Mouse (Mus musculus) large intestine, adult 2 months (tissue): ENCODE results near the gene Aprt. TPM values are rescaled to one million over a fixed set of nuclear protein-coding genes. Genes with fewer than 3 reads are reported as not detected.

Source experiments
- DNase-seq: peaks from one replicate; pipeline ENCODE4 v3.0.0-alpha.2; 2012; ENCODE audit warnings: low read depth, low spot score
- WGBS: fragments of 180-500 bp; shearing (Covaris S2); methylation state at CpG from one replicate; pipeline ENCODE4 v1.1.7; 2018; 5-methylcytosine and 5-hydroxymethylcytosine counted together
- polyA plus RNA-seq: library from polyadenylated mRNA; depleted of rRNA; stranded (reverse); fragments of >200 nt; gene quantifications from 2 replicates; pipeline ENCODE4 v1.2.3, GENCODE M21; 2012; rRNA removed

The Aprt gene
- polyA plus RNA-seq, 1 experiment: 318 TPM

- WGBS: 68% methylated on average over 7 of the region's 7 CpGs
- no peak for DNase-seq
Measured at GRCm38 (mm10) chr8:122546066-122546755, 30.5 kb downstream of the Aprt start.

- DNase-seq: no peak
- WGBS: 88% methylated on average over 8 of the region's 8 CpGs
Measured at GRCm38 (mm10) chr8:122544138-122544537, 32.6 kb downstream of the Aprt start.

GRCm38 (mm10) chr8:122538310-122539076 lies 38.2 kb downstream of the Aprt start:
- 88% methylated on average over 9 of the region's 9 CpGs for WGBS
- no peak for DNase-seq

- 74% methylated on average over 2 of the region's 2 CpGs for WGBS
- DNase-seq: no peak
Measured at GRCm38 (mm10) chr8:122537812-122538211, 38.9 kb downstream of the Aprt start.

GRCm38 (mm10) chr8:122537033-122537432 lies 39.7 kb downstream of the Aprt start:
- DNase-seq: no peak
- WGBS: 17% methylated on average over 6 of the region's 6 CpGs

GRCm38 (mm10) chr8:122531312-122531711 lies 45.4 kb downstream of the Aprt start:
- no peak for DNase-seq
- 67% methylated on average over 8 of the region's 8 CpGs for WGBS

GRCm38 (mm10) chr8:122529159-122529558 lies 47.5 kb downstream of the Aprt start:
- WGBS: 74% methylated on average over 4 of the region's 4 CpGs
- no peak for DNase-seq

- no peak for DNase-seq
- WGBS: 95% methylated on average over 3 of the region's 3 CpGs
Measured at GRCm38 (mm10) chr8:122527937-122528336, 48.8 kb downstream of the Aprt start.

GRCm38 (mm10) chr8:122526526-122527170 lies 50.1 kb downstream of the Aprt start:
- WGBS: 66% methylated on average over 7 of the region's 7 CpGs
- no peak for DNase-seq

GRCm38 (mm10) chr8:122526084-122526483 lies 50.6 kb downstream of the Aprt start:
- WGBS: 64% methylated on average over 3 of the region's 3 CpGs
- no peak for DNase-seq

- DNase-seq: no peak
- 76% methylated on average over 6 of the region's 6 CpGs for WGBS
Measured at GRCm38 (mm10) chr8:122525004-122525403, 51.7 kb downstream of the Aprt start.

Other genes starting within 250 kb of the Aprt start
- not detected in 2 replicates for gene Trhr2, start 216.2 kb downstream of the Aprt start, polyA plus RNA-seq
- gene Zc3h18, start 200.3 kb downstream of the Aprt start, polyA plus RNA-seq: 18.6 and 29.6 TPM in 2 replicates
- gene Il17c, start 154.9 kb downstream of the Aprt start, polyA plus RNA-seq: 0.21 and 0.41 TPM in 2 replicates
- 240 and 254 TPM in 2 replicates for gene Cyba, start 144.0 kb downstream of the Aprt start, polyA plus RNA-seq
- gene Mvd, start 133.5 kb downstream of the Aprt start, polyA plus RNA-seq: 45.0 and 54.8 TPM in 2 replicates
- 1.4 and 1.6 TPM in 2 replicates for gene Snai3, start 116.2 kb downstream of the Aprt start, polyA plus RNA-seq
- 49.6 and 52.5 TPM in 2 replicates for gene Rnf166, start 100.8 kb downstream of the Aprt start, polyA plus RNA-seq
- gene Ctu2, start 100.8 kb downstream of the Aprt start, polyA plus RNA-seq: 20.8 and 27.6 TPM in 2 replicates
- gene Piezo1, start 25.6 kb downstream of the Aprt start, polyA plus RNA-seq: 35.4 and 38.3 TPM in 2 replicates
- gene Cdt1, start 8.9 kb downstream of the Aprt start, polyA plus RNA-seq: 42.7 and 43.0 TPM in 2 replicates
- 19.1 and 24.5 TPM in 2 replicates for gene Galns, start 34.6 kb upstream of the Aprt start, polyA plus RNA-seq
- 165 and 169 TPM in 2 replicates for gene Trappc2l, start 34.7 kb upstream of the Aprt start, polyA plus RNA-seq
- gene Pabpn1l, start 45.8 kb upstream of the Aprt start, polyA plus RNA-seq: 0.07 and 0.10 TPM in 2 replicates
- gene Cbfa2t3, start 122.2 kb upstream of the Aprt start, polyA plus RNA-seq: 5.7 and 6.3 TPM in 2 replicates
- 30.5 and 34.6 TPM in 2 replicates for gene Acsf3, start 198.6 kb upstream of the Aprt start, polyA plus RNA-seq